Mouse (Mus musculus) kidney, adult 11 months (tissue): Measurements from ENCODE around the gene Rasl10b.

Experiments used
- DNase-seq: peaks from one replicate; pipeline ENCODE4 v3.0.0; 2022

The Rasl10b gene

GRCm38 (mm10) chr11:83409087-83409754, at the start of gene Rasl10b:
Gene Rasl10b, plus strand, starts transcription at chr11:83409137.
- peak; percentile 58 for DNase-seq

- no peak for DNase-seq
Measured at GRCm38 (mm10) chr11:83364656-83365055, 44.3 kb upstream of the Rasl10b start.

- no peak for DNase-seq
Measured at GRCm38 (mm10) chr11:83371267-83371666, 37.7 kb upstream of the Rasl10b start.

- DNase-seq, result no peak
Measured at GRCm38 (mm10) chr11:83379745-83380341, 29.1 kb upstream of the Rasl10b start.

DNA sequence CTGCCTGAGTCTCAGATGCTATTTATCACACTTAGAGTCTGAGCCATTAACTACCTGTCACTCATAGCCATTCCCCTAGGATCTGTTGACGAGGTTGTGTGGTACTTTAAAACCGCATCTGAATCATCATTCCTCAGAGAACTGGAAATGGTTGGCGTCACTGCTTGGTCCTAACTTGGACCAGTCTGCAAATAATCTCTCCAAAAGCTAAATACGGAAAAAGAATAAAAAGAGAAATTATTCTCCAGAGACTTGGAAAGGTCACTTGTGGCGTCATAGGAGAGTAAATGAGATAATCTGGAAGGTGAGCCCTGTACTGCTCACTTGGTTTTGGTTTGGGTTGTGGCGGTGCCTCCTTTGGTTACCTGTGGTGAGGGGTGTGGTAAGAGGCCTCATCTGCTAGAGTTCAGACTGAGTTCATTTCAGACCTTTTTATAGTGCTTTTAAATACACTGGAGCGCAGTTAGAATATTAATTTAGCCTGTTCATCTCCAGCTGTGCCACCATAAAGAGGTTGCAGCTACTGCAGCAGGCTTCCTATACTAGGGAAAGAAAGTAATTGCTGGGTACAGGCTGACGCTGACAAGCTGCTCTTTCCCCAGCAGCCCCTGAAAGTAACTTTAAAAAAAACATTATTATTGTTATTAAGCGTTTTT, 25.9 kb upstream of the Rasl10b start:
- no peak for DNase-seq

DNA sequence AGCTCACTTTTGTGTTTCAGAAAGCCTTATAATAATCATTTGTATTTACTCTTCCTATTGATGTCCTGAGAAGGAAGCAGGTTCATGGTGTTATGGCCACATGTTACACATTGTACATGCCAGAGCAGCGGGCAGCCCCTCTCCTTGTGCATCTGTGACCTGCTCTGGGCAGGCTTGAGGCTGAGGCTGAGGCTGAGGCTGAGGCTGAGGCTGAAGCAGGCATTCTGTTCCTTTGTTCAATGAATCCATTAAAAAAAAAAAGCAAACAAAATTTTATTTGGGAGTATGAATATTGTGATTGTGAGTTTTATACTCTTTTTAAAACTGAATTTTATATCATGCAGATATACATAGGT, 25.4 kb upstream of the Rasl10b start:
- no peak for DNase-seq

DNA sequence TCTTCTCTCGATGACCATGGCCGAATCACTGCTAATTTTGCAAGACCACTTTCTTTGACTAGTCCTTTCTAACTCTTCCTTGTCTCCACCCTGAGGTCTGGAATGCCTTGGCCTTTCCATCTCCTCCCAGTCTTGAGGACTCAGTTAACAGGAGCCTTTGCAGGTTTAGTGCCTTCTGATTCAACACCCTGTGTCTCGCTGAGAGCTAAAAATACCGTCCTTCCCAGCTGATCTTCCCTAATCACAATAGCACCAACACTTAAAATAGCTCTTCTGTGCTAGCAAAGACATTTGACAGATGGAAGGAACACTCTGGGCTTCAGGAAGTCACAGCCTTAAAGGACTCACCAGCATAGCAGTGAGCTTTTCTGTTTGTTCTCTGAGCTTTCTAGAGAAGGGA, 15.9 kb upstream of the Rasl10b start:
- no peak for DNase-seq

GRCm38 (mm10) chr11:83394802-83395439, 14.0 kb upstream of the Rasl10b start:
- no peak for DNase-seq

GRCm38 (mm10) chr11:83397626-83398025, 11.3 kb upstream of the Rasl10b start:
- no peak for DNase-seq

DNA sequence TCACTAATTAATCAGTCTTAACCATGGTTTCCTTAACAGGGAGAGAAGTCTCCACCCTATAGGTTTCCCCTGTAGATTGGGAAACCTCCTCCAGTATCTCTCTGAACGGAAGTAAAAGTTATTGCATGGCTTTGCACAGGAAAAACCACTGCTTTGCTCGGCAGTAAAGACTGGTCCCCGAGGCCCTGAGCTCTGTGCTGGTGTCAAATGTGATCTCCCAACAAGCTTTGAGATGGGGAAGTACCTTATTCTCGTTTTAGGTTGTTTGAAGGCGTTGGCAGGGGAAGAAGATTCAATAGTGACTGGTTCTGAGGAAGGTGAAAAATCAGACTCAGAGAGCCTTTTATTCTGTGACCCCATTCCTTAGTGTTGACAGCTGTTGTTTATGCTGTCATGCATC, 10.2 kb upstream of the Rasl10b start:
- no peak for DNase-seq

DNA sequence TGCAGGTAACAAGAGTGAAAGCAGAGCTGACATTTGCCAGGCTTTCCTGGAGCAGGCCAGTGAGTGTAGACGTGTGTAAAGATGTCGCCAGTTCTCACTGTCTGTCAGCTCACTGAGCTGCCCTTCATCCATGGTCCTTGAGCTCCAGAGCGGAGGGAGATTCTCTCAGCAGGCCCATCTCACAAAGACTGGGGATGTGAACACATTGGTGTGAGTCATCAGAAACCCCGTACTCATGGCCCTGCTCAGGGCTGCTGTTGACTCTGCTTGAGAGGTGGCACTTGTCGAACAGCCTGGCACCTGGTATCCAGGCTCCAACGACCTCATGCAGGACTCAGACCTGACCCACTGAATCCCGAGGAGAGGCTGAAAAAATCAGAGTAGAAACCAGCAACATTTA, 5.2 kb upstream of the Rasl10b start:
- DNase-seq, result no peak

DNA sequence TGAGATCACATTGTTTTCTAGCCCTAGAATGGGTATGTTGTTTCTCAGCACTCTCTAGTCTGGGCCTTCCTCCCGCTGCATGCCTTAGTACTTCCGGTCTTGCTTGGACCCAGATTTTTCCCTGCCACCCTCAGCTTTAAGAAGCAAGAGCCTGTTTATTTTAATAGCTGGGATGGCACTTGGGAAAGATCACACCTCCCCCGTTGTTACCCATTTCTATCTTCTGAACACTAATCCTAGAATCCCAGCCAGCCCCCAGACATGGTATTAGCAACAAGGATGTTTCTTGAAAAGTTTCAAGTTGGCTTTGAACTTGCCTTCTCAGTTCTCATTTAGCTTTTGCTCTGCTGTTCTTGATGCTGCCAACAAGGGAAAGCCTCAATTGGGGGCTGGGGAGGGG, 2.5 kb upstream of the Rasl10b start:
- DNase-seq, result no peak

- DNase-seq, result no peak
Measured at GRCm38 (mm10) chr11:83408242-83408641, 695 bp upstream of the Rasl10b start.

- no peak for DNase-seq
Measured at GRCm38 (mm10) chr11:83409792-83410291, 905 bp downstream of the Rasl10b start.

DNA sequence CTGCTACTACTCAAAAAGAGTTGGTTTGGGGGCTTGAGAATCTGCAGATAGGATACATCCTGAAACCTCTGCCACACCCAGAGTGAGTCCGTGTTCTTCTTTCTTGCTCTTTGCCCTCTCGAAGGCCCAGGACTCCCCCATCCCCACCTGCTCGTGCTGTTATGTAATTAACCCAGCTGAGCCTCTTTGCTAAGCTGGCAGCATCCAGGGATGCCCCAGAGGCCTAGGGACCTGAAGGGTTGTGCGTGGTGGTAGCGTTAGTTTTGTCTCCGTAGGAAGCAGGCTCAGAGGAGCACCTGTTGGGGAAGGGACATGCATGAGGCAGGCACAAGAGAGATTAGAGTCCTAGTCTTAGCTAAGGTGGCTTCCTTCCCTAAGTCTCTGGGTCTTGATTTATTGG, 1.6 kb downstream of the Rasl10b start:
- DNase-seq, result no peak

DNA sequence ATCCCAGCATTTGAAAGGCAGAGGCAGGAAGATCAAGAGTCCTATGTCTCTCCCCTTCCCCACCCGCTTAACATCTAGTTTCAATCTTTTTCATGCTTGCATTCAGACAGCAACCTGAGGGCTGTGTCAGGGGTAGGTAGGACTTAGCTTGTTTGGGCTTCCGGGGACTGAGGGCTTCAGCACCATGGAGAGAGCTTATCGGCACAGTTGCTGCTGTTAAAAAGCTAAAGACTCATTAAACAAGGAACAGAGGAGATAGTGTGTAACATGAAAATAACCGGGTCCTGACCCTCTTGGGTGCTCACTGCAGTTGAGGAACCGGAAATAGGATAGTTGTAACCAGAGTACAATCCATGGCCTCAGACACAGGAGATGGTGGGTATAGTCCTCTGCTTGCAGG, 8.1 kb downstream of the Rasl10b start:
- DNase-seq, result peak; percentile 45

DNA sequence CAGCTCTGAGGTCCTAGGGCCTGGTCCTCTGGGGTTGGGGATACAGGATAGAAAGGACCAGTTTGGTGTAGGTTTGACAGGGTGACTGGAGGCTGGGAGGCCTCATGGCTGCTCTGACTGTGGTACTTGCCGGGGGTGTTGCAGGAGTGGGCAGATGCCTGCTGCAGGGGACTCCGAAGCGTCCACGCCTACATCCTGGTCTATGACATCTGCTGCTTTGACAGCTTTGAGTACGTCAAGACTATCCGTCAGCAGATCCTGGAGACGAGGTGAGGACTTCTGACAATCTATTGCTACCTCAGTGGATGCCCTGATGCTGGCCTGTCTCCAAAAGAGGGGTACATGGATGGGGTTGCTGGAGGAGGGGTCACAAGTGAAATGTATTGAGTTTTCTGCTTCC, 8.8 kb downstream of the Rasl10b start:
- DNase-seq, result no peak

GRCm38 (mm10) chr11:83418566-83418965, 9.6 kb downstream of the Rasl10b start:
- no peak for DNase-seq

- DNase-seq, result no peak
Measured at GRCm38 (mm10) chr11:83420338-83420737, 11.4 kb downstream of the Rasl10b start.

DNA sequence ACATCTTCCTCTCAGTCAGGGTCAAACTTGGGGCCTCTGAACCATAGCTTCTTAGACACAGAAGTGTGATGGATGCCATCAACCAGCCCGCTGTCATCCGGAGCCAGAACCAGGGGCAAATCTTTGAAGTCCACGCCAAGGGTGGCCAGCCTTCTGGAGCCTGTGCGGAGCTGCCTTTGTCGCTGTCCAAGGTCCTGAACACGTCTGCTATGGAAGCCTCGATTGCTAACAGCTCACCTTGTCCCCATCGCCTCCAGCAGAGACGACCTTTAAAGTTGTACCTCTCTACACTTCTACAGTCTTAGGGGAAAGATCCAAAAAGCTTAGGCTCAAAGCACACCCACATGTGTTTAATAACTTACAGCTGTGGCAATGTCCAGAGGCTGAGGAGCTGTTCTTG, 12.4 kb downstream of the Rasl10b start:
- DNase-seq, result peak; percentile 26

DNA sequence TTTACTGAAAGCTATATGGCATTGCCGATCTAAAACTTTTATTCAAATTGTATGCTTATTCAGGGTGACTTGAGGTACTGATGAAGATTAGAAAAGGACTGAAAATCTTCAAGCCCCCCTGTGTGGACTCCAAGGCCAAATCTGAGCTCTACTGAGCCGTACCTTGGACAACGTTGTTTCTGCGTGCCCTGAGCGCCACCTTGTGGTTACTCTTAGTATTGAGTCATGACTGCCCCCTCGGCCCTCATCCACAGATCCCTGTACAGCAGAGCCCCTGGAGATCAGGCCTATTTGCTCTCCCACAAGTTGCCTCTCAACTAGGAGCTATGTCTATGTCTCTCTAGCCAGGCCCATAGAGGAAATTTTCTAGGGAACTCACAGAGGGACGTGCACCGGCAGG, 15.7 kb downstream of the Rasl10b start:
- peak; percentile 39 for DNase-seq

DNA sequence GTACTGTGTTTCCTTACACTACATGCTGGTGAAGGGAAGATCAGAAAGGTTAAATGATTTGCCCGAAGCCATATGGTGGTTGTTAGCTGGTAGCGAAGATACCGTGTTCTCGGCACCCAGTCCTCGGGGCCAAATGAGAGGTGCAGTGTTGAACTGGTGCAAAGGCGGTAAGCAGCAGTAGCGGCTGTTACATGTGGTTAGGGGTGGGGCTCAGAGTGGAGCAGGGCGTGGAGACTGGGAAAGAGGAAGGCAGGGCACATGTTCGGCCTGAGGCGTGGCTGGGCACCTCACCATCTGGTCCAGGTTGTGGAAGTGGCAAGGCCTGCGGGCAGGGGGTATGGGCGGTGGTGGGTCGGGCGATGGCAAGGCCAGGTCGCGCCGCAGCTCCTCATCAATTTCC, 18.0 kb downstream of the Rasl10b start:
- DNase-seq, result no peak

- no peak for DNase-seq
Measured at GRCm38 (mm10) chr11:83429355-83429754, 20.4 kb downstream of the Rasl10b start, which contains the start of gene Gas2l2. Gene Gas2l2, minus strand, starts transcription at chr11:83429455.

- DNase-seq, result no peak
Measured at GRCm38 (mm10) chr11:83432533-83432932, 23.6 kb downstream of the Rasl10b start.
